Mouse (Mus musculus) heart, postnatal 14 days (tissue): ENCODE results near the gene Wdr1. TPM values are rescaled to one million over a fixed set of nuclear protein-coding genes. Genes with fewer than 3 reads are reported as not detected.
"Not testable (repeated sequence)": the region's sequence is repeated elsewhere in the genome, so short reads cannot be mapped to it uniquely, and the experiment has no call there.

Experiments used
- DNase-seq, 2 experiments: peaks; one replicate each; pipeline ENCODE4 v3.0.0; 2021 to 2022
- intact Hi-C: fragments of 180-260 bp; cut with DNase I; formaldehyde crosslinking; loops from one replicate; pipeline ENCODE4 v1.15.1; 2025
- total RNA-seq, 2 experiments: library from RNA; stranded (reverse); gene quantifications; 2 replicates each; pipeline ENCODE4 v1.2.3; 2021

The Wdr1 gene
- total RNA-seq, 2 experiments from 2014 or later, result 119 to 146 TPM

GRCm38 (mm10) chr5:38499316-38499811 lies 63.7 kb downstream of the Wdr1 start:
- DNase-seq, result no peak
- intact Hi-C loops, result no loop called here

- intact Hi-C loops, result no loop called here
- no peak for DNase-seq
Observed at GRCm38 (mm10) chr5:38498479-38498878, 64.5 kb downstream of the Wdr1 start.

GRCm38 (mm10) chr5:38496491-38497057 lies 66.4 kb downstream of the Wdr1 start:
- no peak for DNase-seq
- intact Hi-C loops, result no loop called here

- DNase-seq, result no peak
- intact Hi-C loops, result no loop called here
Observed at GRCm38 (mm10) chr5:38493890-38494289, 69.1 kb downstream of the Wdr1 start.

GRCm38 (mm10) chr5:38491763-38492162 lies 71.3 kb downstream of the Wdr1 start:
- no peak for DNase-seq
- intact Hi-C loops, result no loop called here

- intact Hi-C loops, result no loop called here
- DNase-seq, result no peak
Observed at GRCm38 (mm10) chr5:38489739-38490138, 73.3 kb downstream of the Wdr1 start.

GRCm38 (mm10) chr5:38488673-38489615 lies 74.1 kb downstream of the Wdr1 start:
- intact Hi-C loops, result no loop called here
- no peak for DNase-seq

GRCm38 (mm10) chr5:38488026-38488425 lies 75.0 kb downstream of the Wdr1 start:
- no peak for DNase-seq
- intact Hi-C loops, result no loop called here

GRCm38 (mm10) chr5:38487247-38487646 lies 75.8 kb downstream of the Wdr1 start:
- no peak for DNase-seq
- intact Hi-C loops, result no loop called here

GRCm38 (mm10) chr5:38485946-38486345 lies 77.1 kb downstream of the Wdr1 start:
- intact Hi-C loops, result no loop called here
- DNase-seq, result no peak

GRCm38 (mm10) chr5:38483518-38484110 lies 79.4 kb downstream of the Wdr1 start:
- intact Hi-C loops, result loop anchor here (5.0 kb wide), 1 partner anchor 79 kb away; the partner anchor contains the start of gene Wdr1
- DNase-seq, result no peak

GRCm38 (mm10) chr5:38480822-38481707 lies 82.0 kb downstream of the Wdr1 start:
- DNase-seq, result no peak

GRCm38 (mm10) chr5:38479908-38480725 lies 82.9 kb downstream of the Wdr1 start:
- intact Hi-C loops, result loop anchor here (5.0 kb wide), 1 partner anchor 82 kb away; the partner anchor contains the start of gene Wdr1
- peak; percentile 44 to 49 for DNase-seq

More at GRCm38 (mm10) chr5:38480822-38481707, 82.0 kb downstream of the Wdr1 start:
- intact Hi-C loops, result loop anchor here (5.0 kb wide), 1 partner anchor 81 kb away; the partner anchor contains the start of gene Wdr1

- intact Hi-C loops, DNase-seq: not testable (repeated sequence)
Observed at GRCm38 (mm10) chr5:38479545-38479907, 83.5 kb downstream of the Wdr1 start.

GRCm38 (mm10) chr5:38479027-38479426 lies 84.0 kb downstream of the Wdr1 start:
- DNase-seq, result peak in 1 of 2 experiments; percentile 15
- intact Hi-C loops, result no loop called here

- intact Hi-C loops, result no loop called here
- DNase-seq, result peak in 1 of 2 experiments; percentile 16
Observed at GRCm38 (mm10) chr5:38477731-38478445, 85.1 kb downstream of the Wdr1 start.

GRCm38 (mm10) chr5:38476861-38477565 lies 86.0 kb downstream of the Wdr1 start:
- intact Hi-C loops, result no loop called here
- DNase-seq, result peak; percentile 57 to 61
